Mouse (Mus musculus): Measurements from ENCODE around the gene Zmynd10.

The Zmynd10 gene

DNA sequence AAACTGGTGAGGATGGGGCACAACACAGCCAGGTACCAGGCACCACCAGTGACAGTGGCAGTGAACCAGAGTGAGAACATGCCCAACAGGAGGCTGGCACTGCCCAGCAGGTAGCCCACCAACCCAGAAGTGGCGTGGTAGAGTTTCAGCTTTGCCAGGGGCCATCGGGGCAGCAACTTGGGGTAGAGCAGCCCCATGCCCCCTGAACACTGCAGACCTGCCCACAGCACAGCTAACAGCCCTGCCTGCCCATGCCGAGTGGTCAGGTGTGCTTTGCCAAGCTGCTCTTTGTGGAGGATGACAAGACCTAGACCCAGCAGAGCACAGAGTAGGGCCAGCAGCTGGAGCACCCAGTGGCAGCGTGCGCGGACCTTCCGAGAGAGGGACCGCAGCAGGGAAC, 7.2 kb upstream of the Zmynd10 start:
- no peak for DNase-seq (ENCODE audit: low read depth in 2 of 2, low spot score in 2 of 2)

DNA sequence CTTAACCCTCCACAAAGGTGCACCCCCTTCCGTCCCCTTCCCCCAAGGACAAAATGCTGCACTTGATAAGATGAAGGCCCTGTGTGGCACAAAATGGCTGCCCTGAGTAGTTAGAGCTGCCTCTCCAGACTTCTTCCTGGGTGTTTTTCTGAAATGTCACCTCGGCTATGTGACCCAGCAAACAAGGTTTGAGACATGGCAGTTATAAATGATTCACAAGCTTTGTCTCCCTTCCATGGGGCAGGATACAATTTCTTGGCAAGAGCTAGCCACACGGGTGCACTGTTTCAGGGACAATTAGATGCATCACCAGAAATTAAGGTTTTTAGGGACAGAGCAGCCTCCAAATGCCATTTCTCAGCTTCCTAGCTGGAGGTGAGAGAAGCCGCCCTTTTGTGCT, 6.7 kb upstream of the Zmynd10 start:
- DNase-seq (ENCODE audit: low read depth in 2 of 2, low spot score in 2 of 2) = no peak

DNA sequence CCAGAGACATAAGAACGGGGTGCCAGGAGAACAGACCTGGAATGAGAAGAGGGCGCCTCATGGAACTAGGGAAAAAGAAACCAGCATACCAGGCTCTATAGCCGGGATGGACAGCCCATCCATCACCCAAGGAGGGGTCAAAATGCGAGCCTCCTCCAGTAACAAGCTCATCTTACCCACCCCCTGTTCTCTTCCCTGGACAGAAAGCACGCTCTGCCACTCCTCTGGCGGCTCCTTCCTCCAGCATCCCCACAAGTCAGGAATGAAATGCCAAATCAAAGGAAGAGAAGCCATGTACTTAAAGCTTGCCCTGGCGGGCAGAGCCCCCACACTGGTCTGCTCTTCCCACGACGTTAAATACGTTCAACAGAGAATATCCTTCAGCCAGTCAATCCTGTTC, 6.1 kb upstream of the Zmynd10 start:
- no peak for DNase-seq (ENCODE audit: low read depth in 2 of 2, low spot score in 2 of 2)

DNA sequence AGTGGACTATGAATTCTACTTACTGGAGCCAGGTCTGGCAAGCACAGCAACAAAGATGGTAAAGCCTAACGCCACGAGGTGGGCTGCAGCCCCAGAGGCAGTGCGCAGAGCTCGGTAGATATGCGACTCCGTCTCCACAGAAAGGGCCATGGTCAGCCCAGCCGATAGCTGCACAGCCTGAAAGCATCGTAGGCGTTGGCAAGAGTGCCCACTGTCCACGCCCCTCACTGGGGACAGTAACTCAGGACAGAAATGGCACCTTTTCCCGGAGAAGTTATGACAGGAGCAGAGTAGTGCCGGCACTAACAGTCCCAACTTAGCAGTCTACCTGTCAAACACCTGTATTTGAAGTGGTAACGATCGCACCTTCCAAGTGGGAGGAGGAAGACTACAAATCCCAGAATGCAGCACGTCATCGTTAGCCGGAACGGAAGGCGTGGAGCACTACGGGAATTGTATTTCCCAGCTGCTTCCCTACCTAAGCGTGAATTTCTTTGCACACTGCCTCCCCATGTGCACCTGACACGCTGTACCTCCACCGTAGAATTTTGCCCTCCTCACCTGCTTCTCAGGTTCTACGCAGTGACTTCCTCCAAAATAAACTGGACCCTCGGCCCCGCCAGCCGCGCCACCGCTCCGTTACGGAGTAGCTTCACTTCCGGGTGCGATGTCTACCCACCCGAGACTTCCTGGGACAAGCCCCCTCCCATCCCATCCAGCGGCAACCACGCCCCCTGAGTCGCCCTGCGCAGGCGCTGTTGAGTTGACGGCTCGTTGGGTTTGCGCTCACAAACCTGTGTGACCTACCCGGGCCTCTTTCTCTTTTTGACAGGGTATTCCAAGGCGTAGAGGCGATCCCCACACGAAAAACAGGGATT, 5.4 kb upstream of the Zmynd10 start, which contains the start of the genes Cyb561d2 and Nprl2:
Gene Cyb561d2 (minus strand): TSS at position 720 of the 878 bp plus-strand sequence.
Gene Nprl2 (plus strand): TSS at position 753 of the 878 bp plus-strand sequence.
- peak; percentile 88 to 95 for DNase-seq (ENCODE audit: low read depth in 2 of 2, low spot score in 2 of 2)

DNA sequence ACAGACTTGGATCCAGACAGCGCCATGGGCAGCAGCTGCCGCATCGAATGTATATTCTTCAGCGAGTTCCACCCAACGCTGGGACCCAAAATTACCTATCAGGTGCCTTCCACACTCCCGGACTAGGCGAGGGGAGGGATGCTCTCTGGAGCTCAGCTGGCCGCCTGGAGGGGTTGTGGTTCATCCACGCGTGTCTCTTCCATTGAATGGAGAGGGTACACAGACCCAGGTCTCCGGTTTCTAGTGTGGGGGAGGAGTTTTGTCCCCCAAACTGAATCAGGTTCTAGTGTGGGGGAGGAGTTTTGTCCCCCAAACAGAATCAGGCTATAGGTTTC, 4.8 kb upstream of the Zmynd10 start:
- no peak for DNase-seq (ENCODE audit: low read depth in 2 of 2, low spot score in 2 of 2)

DNA sequence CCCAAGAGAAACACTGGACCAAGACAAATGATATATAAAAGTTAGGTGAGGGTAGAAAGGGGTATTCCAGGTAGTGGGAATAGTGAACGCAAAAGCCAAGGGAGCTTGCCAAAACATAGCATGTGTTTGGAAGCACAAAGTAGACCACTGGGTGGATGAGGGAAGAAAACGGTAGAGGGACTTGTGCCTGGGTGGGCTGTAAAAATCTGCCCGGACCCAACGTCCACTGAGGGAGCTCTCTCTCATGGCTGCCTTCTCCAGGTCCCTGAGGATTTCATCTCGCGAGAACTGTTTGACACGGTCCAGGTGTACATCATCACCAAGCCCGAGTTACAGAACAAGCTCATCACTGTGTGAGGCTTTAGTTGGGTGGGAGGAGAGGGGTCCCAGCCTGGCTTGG, 4.4 kb upstream of the Zmynd10 start:
- no peak for DNase-seq (ENCODE audit: low read depth in 2 of 2, low spot score in 2 of 2)

DNA sequence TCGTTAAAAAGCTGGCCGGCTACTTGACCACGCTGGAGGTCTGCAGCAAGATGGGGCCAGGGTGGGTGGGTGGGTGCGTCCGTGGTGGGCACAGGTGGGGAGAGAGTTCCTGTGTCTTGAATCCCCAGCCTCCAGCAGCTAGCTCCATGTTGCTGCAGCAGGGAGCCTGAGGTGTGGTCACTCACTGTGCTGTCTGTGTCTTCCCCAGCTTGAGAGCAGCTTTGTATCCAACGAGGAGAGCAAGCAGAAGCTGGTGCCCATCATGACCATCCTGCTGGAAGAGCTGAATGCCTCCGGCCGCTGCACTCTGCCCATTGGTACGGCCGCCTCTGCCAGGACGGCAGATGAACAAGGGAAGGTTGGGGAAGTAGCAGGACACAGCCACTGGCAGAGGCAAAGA, 3.8 kb upstream of the Zmynd10 start:
- DNase-seq (ENCODE audit: low read depth in 2 of 2, low spot score in 2 of 2) = no peak

DNA sequence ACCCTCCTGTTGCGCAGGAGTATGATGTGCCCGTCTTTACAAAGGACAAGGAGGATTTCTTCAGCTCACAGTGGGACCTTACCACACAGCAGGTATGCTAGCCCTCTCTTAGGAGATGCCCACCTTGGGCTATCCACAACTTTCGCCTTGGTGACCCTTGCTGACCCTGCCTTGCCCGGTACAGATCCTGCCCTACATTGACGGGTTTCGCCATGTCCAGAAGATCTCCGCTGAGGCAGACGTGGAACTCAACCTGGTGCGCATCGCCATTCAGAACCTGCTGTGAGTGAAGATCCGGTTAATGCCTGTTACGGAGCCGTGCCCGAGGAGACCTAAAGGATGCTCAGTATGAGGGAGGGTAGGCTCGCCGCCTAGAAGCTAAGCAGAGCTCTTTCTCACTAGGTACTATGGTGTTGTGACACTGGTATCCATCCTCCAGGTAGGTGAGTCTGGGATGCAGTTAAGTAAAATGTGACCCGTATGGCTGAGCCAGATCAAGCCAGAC, 2.9 kb upstream of the Zmynd10 start:
- no peak for DNase-seq (ENCODE audit: low read depth in 2 of 2, low spot score in 2 of 2)

DNA sequence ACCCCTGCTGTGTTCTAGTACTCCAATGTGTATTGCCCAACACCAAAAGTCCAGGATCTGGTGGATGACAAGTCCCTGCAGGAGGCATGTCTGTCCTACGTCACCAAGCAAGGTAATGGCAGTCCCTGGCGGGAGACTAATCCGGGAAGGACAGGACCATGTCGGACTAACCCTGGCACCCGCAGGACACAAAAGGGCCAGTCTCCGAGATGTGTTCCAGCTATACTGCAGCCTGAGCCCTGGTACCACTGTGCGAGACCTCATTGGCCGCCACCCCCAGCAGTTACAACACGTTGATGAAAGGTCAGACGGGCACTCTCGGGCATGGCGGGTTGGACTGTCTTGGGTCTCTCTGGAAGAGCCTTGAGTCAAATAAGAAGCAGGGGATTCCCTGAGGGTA, 2.4 kb upstream of the Zmynd10 start:
- no peak for DNase-seq (ENCODE audit: low read depth in 2 of 2, low spot score in 2 of 2)

DNA sequence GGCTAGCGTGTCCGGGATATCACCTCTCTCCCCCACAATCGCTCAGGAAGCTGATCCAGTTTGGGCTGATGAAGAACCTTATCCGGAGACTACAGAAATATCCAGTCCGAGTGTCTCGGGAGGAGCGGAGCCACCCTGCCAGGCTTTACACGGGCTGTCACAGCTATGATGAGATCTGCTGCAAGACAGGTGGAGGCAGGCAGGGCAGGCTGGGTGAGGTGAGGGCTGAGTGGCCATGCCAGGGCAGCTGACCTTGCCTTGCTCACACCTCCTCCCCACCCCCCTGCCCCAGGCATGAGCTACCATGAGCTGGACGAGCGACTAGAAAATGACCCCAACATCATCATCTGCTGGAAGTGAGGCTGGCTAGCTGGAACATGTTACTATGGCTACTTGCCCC, 1.9 kb upstream of the Zmynd10 start:
- DNase-seq (ENCODE audit: low read depth in 2 of 2, low spot score in 2 of 2) = no peak

DNA sequence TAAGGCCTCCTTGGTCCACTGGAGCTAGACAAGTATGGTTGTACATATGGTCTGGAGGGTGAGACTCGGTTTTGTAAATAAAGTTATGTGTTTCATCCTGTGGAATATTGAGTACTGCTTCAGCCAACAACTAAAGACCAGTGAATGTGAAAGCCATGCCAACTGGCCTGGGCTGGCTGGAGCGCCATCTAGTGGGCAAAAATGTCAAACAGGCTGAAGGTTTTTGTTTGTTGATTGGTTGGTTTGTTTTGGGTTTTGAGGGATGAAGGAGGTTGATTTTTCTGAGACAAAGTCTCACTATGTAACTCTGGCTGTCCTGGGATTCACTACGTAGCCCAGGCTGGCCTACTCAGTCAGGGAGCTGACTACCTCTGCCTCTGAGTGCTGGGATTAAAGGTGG, 1.5 kb upstream of the Zmynd10 start:
- DNase-seq (ENCODE audit: low read depth in 2 of 2, low spot score in 2 of 2) = peak; percentile 74 to 84

DNA sequence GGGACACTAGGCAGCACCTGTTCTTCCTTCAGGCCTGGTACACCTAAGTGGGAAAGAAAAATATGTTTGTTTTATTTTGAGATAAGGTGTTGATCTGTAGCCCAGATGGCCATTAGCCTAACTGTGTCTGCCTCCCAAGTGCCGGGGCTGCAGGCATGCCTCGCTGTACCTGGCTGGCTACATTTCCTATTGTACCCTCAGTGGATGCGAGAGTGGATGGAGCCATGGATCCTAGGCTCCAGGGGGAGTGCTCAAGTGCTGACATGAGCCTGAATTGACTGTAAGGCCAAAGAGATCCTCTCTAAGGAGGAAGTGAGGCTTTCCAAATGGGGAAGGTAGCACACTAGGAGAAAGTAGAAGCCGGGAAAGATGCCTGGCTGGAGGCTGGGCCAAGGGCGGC, 859 bp downstream of the Zmynd10 start:
- DNase-seq (ENCODE audit: low read depth in 2 of 2, low spot score in 2 of 2) = no peak

DNA sequence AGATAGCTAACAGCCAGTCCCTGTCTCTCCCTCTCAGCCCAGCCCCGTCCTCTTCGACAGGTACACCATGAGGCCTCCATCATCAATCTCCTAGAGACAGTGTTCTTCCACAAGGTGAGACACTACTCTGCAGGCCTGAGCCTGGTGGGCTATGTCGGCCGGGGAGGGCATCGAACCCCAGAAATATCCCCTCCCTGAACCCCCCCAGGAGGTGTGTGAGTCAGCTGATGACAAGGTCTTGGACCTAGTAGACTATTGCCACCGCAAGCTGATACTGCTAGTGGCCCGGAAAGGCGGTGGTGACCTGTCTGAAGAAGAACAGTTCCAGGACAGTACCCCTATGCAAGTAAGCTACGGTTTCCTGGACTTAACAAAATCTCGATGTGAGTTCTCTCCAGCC, 1.7 kb downstream of the Zmynd10 start:
- no peak for DNase-seq (ENCODE audit: low read depth in 2 of 2, low spot score in 2 of 2)

DNA sequence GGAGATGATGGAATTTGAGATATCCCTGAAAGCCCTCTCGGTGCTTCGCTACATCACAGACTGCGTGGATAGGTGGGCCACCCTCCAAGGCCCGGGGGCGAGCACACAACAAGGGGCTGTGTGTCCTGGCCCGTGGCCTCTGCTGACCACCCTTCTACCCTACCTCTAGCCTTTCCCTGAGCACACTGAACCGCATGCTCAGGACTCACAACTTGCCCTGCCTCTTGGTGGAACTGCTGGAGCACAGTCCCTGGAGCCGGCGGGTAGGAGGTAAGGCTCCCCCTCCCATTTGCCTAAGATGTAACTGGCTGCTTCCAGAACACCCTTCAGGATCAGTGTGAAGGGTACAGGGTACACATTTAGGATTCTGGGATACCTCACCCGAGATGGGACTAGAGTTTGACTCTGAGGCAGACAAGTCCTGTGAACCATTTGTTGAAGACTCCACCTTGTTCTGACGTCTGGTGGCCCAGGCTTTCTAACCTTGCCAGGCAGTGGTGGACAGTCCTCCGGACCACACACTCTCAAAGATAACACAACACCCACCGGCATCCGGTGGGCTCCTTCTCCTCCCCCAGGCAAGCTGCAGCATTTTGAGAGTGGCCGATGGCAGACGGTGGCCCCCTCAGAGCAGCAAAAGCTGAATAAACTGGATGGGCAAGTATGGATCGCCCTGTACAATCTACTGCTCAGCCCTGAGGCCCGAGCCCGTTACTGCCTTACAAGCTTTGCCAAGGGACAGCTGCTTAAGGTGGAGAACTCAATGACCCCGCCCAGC, 2.4 kb downstream of the Zmynd10 start:
- no peak for DNase-seq (ENCODE audit: low read depth in 2 of 2, low spot score in 2 of 2)

DNA sequence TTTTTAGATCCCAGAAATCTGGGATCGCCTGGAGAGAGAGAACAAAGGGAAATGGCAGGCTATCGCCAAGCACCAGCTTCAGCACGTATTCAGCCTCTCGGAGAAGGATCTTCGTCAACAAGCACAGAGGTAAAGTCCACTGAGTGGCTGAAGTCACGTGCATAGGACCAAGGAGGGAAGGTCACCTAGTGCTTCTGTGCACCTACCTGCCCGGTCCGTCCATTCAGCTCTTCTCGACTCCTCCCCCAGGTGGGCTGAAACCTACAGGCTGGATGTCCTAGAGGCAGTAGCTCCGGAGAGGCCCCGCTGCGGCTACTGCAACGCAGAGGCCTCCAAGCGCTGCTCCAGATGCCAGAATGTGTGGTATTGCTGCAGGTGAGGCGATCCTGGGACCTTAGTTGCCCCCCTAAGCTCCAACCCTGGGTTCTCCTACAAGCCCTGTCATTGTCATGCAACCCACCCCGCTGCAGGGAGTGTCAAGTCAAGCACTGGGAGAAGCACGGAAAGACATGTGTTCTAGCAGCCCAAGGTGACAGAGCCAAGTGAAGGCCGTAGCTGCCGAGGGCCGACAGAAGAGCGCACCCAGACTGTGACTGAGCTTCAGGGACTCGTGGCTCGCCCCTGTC, 3.5 kb downstream of the Zmynd10 start:
- DNase-seq (ENCODE audit: low read depth in 2 of 2, low spot score in 2 of 2) = no peak

DNA sequence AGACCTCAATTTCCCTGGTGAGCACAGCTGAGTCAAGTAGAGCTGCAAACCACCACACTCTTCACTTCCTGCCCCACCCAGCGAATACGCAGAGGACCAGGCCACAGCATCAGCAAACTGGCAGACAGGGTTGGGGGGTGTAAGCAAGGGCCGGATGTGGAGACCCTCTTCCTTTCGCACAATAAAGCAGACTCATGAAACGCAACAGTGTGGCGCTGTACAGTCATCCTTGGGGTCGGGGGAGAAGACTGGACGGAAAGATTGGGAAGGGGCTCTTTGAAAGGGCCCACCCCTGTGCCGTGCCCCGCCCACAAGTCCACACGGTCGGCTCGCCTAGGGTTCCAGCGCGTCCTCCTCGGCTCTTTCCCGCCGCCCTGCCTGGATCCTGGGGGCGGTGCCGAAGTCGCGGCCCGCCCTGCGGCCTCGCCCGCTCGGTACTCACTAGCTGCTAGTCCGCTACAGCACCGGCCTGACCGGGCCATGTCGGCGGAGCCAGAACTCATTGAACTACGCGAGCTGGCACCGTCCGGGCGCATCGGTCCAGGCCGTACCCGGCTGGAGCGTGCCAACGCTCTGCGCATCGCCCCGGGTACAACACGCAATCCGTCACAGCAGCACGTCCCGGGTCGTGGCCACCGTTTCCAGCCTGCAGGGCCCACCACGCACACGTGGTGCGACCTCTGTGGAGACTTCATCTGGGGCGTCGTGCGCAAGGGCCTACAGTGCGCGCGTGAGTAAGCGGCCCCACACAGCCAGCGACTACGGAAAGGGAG, 4.2 kb downstream of the Zmynd10 start, which contains the start of gene Rassf1:
Gene Rassf1 (plus strand): TSS at position 439 of the 773 bp plus-strand sequence.
- DNase-seq (ENCODE audit: low read depth in 2 of 2, low spot score in 2 of 2) = peak; percentile 76 to 82

DNA sequence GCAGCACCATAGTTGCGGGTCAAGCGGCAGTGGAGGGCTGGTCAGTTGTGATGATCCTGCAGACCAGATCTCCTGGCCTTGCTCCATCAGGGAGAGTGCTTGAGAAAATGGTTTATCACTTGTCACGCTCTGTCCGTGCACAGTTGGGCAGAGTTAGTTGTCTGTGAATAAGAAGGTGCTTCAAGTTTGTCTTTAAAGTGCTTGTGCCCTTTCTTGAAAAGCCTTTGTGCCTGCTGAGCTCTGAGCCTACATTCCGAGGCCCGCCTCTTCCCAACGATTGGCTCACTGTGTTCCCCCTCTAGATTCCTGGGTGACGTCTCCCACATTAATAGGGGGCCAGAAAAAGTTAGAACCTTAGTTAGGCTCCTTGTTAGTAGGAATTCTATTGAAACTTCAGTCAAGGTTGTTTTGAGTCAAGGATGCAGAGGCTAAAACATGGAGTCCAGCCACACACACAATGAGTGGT, 4.8 kb downstream of the Zmynd10 start:
- no peak for DNase-seq (ENCODE audit: low read depth in 2 of 2, low spot score in 2 of 2)

DNA sequence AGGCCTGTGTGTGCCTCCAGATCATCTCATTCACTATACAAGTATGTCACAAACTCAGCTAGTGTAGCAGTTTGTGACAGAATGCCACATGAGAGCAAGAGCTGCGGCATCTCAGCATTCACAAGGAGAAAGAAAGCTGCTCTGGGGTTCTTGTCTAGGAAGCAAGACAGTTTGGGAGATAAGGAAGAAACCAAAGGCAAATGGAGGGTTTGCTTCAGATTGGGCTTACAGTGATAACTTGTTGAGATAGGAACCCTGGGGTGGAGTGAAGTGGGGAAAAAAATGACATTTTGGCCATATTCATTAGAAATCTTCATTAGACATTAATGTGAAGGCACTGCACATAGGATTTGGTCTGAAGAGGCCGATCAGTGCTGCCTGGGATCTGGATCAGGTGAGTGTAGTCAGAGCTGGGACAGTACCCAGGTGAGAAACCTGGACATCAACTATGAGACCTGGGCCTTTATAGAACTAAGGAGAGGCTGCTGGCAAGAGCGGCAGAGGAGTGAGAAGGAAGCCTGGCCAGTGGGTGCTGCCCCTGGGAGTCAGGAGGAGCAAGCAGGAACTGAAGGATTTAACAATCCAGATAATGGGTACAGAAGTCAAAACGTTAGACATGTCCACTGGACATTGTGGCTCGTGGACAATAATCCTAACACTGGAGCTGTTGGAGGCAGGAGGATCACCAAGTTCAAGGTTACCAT, 5.7 kb downstream of the Zmynd10 start:
- DNase-seq (ENCODE audit: low read depth in 2 of 2, low spot score in 2 of 2) = no peak

DNA sequence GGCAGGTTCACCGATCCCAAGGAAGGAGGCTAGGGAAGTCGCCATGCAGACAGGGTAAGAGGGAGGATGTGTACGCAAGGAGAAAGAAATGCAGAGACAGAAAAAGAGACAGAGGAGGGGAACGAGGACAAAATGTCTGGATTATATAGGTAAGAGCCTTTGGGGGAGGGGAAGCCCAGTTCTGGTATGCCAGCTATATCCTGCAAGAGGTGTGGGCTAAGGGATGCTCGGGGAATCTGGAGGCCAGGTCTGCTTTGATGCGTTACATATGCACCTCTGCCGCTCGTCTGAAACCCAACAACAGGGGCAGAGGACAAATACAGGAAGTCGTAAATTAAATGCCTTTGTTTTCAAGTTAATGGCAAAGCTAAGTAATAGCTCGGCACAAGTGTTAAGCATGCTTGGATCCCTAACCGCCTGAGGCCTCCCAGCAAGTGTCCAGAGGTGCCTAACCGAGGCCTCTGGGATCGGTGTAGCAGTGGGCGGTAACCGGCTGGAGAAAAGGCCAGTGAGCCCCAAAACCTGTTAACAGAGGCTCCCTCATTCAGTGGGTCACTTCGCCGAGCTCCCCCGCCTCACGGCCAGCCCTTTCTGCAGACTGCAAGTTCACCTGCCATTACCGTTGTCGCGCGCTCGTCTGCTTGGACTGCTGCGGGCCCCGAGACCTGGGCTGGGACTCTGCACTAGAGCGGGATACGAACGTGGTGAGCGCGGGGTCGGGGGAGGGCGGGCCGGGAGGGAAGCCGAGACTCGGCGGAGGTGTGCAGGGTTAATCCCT, 6.6 kb downstream of the Zmynd10 start:
- DNase-seq (ENCODE audit: low read depth in 2 of 2, low spot score in 2 of 2) = no peak
